Mouse (Mus musculus): ENCODE results near the gene Zfp839.

Gene Zfp839

GRCm38 (mm10) chr12:110875351-110875750, 25.3 kb downstream of the Zfp839 start:
- DNase-seq (ENCODE audit: low spot score), result peak; percentile 74

- no peak for DNase-seq (ENCODE audit: low spot score)
Measured at GRCm38 (mm10) chr12:110882291-110882690, 32.2 kb downstream of the Zfp839 start.

GRCm38 (mm10) chr12:110885251-110885650, 35.2 kb downstream of the Zfp839 start:
- no peak for DNase-seq (ENCODE audit: low spot score)

DNA sequence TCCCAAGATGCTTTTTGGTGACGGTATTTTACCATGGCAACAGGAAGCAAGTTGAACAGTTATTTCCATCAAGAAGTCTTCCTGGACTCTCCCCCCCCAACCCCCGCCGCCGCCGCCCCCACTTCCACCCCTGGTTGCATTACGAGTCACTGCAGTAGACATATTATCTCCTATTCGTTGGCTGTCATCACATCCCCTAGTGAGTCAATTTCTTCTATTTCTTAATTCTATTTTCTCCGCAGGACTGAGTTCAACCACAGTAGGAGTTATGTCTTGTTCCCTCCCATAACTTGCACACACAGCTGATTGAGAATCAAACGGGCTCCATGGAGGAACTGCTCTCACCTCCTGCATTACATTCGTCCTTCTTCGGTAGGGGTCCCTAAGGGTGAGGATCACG, 38.1 kb downstream of the Zfp839 start:
- no peak for DNase-seq (ENCODE audit: low spot score)

DNA sequence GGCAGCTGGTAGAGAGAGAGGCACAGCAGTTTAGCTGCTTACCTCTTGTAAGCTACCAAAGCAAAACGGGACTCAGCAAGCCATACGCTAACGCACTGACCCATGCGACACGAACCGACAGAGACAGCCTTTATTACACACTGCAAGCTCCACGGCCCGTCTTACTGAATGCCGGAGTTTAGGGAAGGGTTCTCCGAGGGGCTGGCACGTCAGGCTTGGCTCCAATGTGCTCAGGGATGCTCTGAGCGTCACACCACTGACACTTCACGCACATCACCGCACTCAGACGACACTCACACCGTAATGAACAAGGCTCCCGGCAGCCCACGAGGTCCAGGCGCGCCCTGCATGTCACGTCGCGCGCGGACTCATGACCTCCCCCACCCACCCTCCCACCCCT, 38.6 kb downstream of the Zfp839 start:
- DNase-seq (ENCODE audit: low spot score), result no peak

DNA sequence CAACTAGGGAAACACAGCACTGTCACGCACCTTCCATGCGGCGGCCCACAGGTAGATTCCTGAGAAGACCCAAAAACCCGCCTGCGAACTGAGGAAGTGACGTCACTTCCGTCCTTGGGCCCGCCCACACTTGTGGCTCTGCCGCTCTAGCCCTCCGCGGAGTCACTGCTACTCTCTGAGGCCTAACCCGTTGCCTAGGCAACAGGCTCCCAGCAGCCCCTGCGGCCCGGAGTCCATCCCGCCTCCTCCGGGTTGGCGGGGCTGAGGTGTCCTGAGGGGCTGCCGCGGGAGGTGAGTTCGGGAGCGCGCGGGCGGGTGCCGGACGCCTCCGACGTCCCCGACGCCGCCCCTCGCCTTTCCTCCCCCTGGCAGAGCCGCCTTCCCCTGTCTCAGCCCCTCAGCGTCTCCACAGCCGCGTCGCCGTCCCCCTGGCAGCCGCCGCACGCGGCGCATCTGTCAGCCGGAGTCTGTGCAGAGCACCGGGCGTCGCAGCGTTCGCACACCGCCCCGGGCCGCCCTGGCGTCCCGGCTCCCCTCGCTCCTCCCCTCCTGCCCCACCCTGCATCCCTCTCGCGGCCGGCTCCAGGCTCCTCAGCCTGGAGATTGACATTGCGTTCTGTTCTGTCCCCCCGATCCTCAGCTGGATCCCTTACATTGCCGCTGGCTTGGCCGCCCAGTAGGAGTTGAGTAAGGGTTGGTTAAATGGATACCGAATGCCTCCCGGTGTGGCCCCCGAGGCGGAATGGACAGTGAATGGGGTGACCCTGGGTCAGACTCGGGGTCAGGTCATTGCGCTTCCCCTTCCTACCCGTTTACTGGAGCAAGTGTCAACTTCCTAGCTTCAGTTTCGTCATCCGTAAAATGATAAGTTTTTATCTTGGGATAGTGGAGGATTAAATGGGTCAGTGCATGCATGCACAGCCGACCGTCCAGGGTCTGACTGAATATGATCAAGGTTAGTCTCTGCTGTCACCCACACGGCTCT, 39.3 kb downstream of the Zfp839 start, which contains the start of the genes Cinp and Tecpr2:
Cinp (minus strand) TSS at position 110 of the 985 bp plus-strand sequence.
Tecpr2 (plus strand) TSS at position 229 of the 985 bp plus-strand sequence.
- DNase-seq (ENCODE audit: low spot score), result peak; percentile 95

DNA sequence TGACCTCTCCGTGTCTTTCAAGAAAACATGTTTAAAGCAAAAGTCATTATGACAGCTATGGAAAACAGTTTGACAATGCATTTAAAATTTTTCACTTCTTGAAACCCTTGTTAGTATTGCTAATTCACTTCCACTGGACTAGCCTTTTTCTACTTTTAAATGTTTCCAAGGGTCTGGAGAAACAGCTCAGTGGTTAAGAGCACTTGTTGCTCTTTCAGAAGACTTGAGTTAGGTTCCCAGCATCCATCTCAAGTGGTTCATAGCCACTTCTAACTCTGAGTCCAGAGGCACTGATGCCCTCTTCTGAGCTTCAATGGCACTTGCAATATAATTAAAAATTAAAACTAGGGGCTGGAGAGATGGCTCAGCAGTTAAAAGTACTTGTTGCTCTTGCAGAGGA, 41.8 kb downstream of the Zfp839 start:
- no peak for DNase-seq (ENCODE audit: low spot score)

DNA sequence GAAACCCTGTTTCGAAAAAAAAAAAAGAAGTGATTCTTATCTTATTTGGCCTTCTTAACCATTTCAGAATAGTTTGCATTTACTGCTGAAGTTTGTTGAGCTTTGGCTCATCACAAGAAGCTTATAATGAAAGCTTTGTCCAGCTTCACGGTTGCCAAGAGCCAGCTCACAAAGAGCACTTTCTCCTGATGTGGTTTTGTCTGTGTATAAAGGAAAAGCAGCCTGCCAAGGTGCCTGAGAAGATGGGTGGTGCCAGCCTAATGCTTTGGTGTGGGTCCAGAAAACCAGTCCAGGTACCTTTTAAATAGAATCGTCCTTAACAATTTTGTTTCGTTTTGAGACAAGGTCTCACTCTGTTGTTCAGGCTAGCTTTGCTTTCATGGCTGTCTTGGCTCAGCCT, 52.1 kb downstream of the Zfp839 start:
- DNase-seq (ENCODE audit: low spot score), result no peak

GRCm38 (mm10) chr12:110903536-110903935, 53.5 kb downstream of the Zfp839 start:
- no peak for DNase-seq (ENCODE audit: low spot score)

- no peak for DNase-seq (ENCODE audit: low spot score)
Measured at GRCm38 (mm10) chr12:110907845-110908244, 57.8 kb downstream of the Zfp839 start.

DNA sequence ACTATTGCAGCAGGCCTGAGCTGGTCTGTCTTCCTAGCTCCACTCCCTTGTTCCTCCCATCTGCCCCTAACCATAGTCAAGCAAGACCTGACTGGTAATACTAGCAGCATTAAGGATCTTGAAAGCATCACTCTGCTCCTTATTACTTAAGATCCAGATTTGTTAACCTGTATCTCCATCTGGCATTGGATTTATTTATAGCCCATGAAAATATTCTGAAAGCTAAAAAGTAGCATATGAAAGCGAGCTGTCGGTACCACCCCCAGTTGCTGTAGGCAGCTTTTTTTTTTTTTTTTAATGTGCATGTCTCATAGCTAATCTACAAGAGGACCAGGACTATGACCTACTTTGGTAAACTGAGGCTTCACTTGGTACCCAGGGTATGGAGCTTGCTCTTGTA, 59.9 kb downstream of the Zfp839 start:
- no peak for DNase-seq (ENCODE audit: low spot score)

GRCm38 (mm10) chr12:110915761-110916160, 65.7 kb downstream of the Zfp839 start:
- no peak for DNase-seq (ENCODE audit: low spot score)
